Mouse (Mus musculus): Measurements from ENCODE around the gene Unc93a2.
"Not testable (repeated sequence)": the region's sequence is repeated elsewhere in the genome, so short reads cannot be mapped to it uniquely, and the experiment has no call there.

Unc93a2 gene

DNA sequence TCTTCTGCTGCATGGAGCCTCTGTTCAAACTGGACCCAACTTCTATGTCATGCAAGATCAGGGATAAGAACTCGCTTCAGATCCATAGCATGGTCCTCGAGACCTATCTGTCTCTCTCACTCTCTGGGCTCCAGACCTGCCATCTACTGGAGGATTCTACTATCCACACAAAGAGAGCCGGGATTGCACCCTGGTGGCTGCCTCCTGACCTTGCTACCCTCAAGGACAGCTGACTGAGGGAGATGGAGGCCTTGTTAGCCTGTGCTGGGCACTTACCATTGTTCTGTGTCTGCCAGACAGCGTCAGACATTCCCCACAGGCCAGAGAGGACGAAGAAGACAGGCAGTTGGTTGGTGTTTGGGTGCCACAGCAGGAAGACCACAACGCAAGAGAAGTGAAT lies 15.9 kb downstream of the Unc93a2 start:
- not testable (repeated sequence) for DNase-seq

GRCm38 (mm10) chr17:7366676-7367374 lies 18.4 kb downstream of the Unc93a2 start:
- DNase-seq, result not testable (repeated sequence)

DNA sequence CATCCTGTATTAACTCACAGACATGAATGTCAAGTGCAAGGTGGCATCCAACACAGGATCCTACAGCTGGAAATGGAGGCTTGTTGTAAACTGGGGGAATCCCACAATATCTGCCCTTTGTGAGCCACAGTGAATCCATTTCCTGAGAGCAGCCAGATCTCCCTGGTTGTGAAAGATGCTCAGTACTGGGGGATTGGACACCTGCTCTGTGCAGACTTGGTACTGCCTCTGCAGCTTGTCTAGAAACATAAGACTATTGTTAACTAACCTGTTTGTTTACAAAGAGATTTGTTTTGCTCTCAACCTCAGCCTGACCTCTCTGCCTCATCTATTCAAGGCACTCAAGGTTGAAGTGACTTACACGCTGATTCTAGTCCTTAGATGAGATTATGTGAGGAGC lies 19.0 kb downstream of the Unc93a2 start:
- DNase-seq, result not testable (repeated sequence)

GRCm38 (mm10) chr17:7365615-7366014 lies 19.6 kb downstream of the Unc93a2 start:
- not testable (repeated sequence) for DNase-seq

GRCm38 (mm10) chr17:7360749-7361465 lies 24.4 kb downstream of the Unc93a2 start:
- DNase-seq, result not testable (repeated sequence)

DNA sequence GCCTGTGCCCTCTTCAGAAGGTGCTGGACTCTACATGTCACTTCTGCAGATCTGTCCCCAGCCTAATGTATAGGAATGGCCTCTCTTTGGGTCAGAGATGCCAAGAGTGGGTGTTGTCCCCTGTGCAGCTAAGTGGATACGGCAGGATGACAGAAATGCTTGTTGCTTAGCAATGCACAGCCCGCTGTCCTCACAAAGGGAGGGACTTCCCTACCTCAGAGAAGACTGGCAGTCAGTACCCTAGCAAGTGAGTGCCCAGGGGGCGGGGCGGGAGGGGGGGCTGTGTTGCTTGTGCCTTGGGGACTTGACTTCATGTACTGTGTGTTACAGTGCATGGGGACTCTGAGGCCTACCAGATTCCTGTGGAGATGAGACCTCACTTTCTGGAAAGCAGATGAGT lies 25.5 kb downstream of the Unc93a2 start:
- DNase-seq, result not testable (repeated sequence)

DNA sequence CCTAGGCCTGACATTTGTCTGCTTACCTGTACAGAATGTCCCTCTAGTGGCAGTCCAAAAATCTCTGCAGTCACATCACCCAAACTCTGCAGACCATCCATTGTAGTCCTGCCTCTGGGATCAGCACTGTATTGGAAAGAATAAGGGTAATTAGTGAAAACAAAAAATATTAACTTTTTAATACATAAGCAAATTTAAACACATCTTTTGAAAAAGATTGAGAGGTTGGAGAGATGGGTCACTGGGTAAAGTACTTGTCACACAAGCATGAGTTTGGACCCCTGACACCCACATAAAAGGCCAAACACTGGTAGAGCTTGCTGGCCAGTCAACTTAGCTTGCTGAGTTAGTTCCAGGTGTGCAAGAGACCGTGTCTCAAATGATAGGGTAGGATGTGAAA lies 32.7 kb downstream of the Unc93a2 start, which contains the start of gene Ttll2:
Ttll2 (minus strand) TSS at position 101 of the 400 bp plus-strand sequence.
- not testable (repeated sequence) for DNase-seq

GRCm38 (mm10) chr17:7348765-7349164 lies 36.5 kb downstream of the Unc93a2 start:
- not testable (repeated sequence) for DNase-seq

- DNase-seq, result not testable (repeated sequence)
Observed at GRCm38 (mm10) chr17:7337381-7337780, 47.9 kb downstream of the Unc93a2 start.

- DNase-seq, result not testable (repeated sequence)
Observed at GRCm38 (mm10) chr17:7332745-7333144, 52.5 kb downstream of the Unc93a2 start.

GRCm38 (mm10) chr17:7326415-7326814 lies 58.8 kb downstream of the Unc93a2 start:
- not testable (repeated sequence) for DNase-seq

GRCm38 (mm10) chr17:7324346-7324745 lies 60.9 kb downstream of the Unc93a2 start, which contains the start of gene Tcp10a:
Gene Tcp10a, plus strand, starts transcription at chr17:7324646.
- not testable (repeated sequence) for DNase-seq

- DNase-seq, result not testable (repeated sequence)
Observed at GRCm38 (mm10) chr17:7319789-7320188, 65.5 kb downstream of the Unc93a2 start.

- not testable (repeated sequence) for DNase-seq
Observed at GRCm38 (mm10) chr17:7315693-7316382, 69.4 kb downstream of the Unc93a2 start.
